Mouse (Mus musculus) yolk sac, embryonic 10.5 days (tissue): ENCODE measurements around the gene Cntn2.

Source experiments
- DNase-seq: peaks from one replicate; pipeline ENCODE4 v3.0.0-alpha.2; 2017; ENCODE audit warnings: low spot score

Cntn2 gene

GRCm38 (mm10) chr1:132557901-132558631, 15.0 kb upstream of the Cntn2 start:
- DNase-seq: peak; percentile 63

- DNase-seq: no peak
Observed at GRCm38 (mm10) chr1:132543789-132544188, 733 bp upstream of the Cntn2 start.

- DNase-seq: no peak
Observed at GRCm38 (mm10) chr1:132541824-132542599, 1.0 kb downstream of the Cntn2 start.

GRCm38 (mm10) chr1:132541171-132541823, 1.8 kb downstream of the Cntn2 start:
- DNase-seq: peak; percentile 69

- no peak for DNase-seq
Observed at GRCm38 (mm10) chr1:132540701-132541100, 2.4 kb downstream of the Cntn2 start.

- no peak for DNase-seq
Observed at GRCm38 (mm10) chr1:132537736-132538135, 5.3 kb downstream of the Cntn2 start.

- no peak for DNase-seq
Observed at GRCm38 (mm10) chr1:132536416-132536815, 6.6 kb downstream of the Cntn2 start.

- DNase-seq: no peak
Observed at GRCm38 (mm10) chr1:132535541-132535940, 7.5 kb downstream of the Cntn2 start.

- DNase-seq: no peak
Observed at GRCm38 (mm10) chr1:132533840-132534239, 9.2 kb downstream of the Cntn2 start.

- DNase-seq: no peak
Observed at GRCm38 (mm10) chr1:132532521-132532920, 10.5 kb downstream of the Cntn2 start.

- no peak for DNase-seq
Observed at GRCm38 (mm10) chr1:132530631-132531191, 12.3 kb downstream of the Cntn2 start.

- no peak for DNase-seq
Observed at GRCm38 (mm10) chr1:132528647-132529334, 14.3 kb downstream of the Cntn2 start.

- no peak for DNase-seq
Observed at GRCm38 (mm10) chr1:132528071-132528470, 15.0 kb downstream of the Cntn2 start.

- peak; percentile 47 for DNase-seq
Observed at GRCm38 (mm10) chr1:132525832-132526231, 17.2 kb downstream of the Cntn2 start.

GRCm38 (mm10) chr1:132523920-132524319, 19.1 kb downstream of the Cntn2 start:
- no peak for DNase-seq

- DNase-seq: no peak
Observed at GRCm38 (mm10) chr1:132523048-132523447, 20.0 kb downstream of the Cntn2 start.

GRCm38 (mm10) chr1:132520764-132521163, 22.3 kb downstream of the Cntn2 start:
- DNase-seq: peak; percentile 70

GRCm38 (mm10) chr1:132519734-132520133, 23.3 kb downstream of the Cntn2 start:
- peak; percentile 68 for DNase-seq

- no peak for DNase-seq
Observed at GRCm38 (mm10) chr1:132518621-132519020, 24.4 kb downstream of the Cntn2 start.

GRCm38 (mm10) chr1:132516776-132517175, 26.3 kb downstream of the Cntn2 start:
- no peak for DNase-seq

- DNase-seq: no peak
Observed at GRCm38 (mm10) chr1:132515339-132515738, 27.7 kb downstream of the Cntn2 start.

GRCm38 (mm10) chr1:132512106-132512505, 30.9 kb downstream of the Cntn2 start:
- no peak for DNase-seq
